Mouse (Mus musculus) MEL (cell line): ENCODE results near the gene Gfod1. TPM values are rescaled to one million over a fixed set of nuclear protein-coding genes. Genes with fewer than 3 reads are reported as not detected.

Experiments
- DNase-seq: peaks from one replicate; pipeline ENCODE4 v3.0.0; 2011; ENCODE audit warnings: low read depth, low spot score
- H3K27ac ChIP-seq: 2 replicates; pipeline ENCODE4 v1.5.1; 2012; ENCODE audit warnings: low read depth, mild to moderate bottlenecking, control low read depth, low read length, moderate library complexity; ENCODE audit not compliant: control insufficient read depth
- H3K27me3 ChIP-seq, 2 experiments: fragments of 150-350 bp in 1 of 2; sonication (generic) in 1 of 2; 2 replicates each; pipeline ENCODE4 v1.6.1; 2012; ENCODE audit warnings: low read length in 2 of 2, mild to moderate bottlenecking in 2 of 2, improper control_type of control experiment in 1 of 2, moderate library complexity in 1 of 2; ENCODE audit not compliant: insufficient read depth in 2 of 2, control insufficient read depth in 1 of 2
- H3K36me3 ChIP-seq, 2 experiments: 2 replicates each; pipeline ENCODE4 v1.6.1; 2012 to 2014; ENCODE audit warnings: low read length in 2 of 2, improper control_type of control experiment in 1 of 2, inconsistent platforms in 1 of 2, mild to moderate bottlenecking in 1 of 2; ENCODE audit not compliant: insufficient read depth in 2 of 2, control insufficient read depth in 1 of 2
- H3K4me1 ChIP-seq, 2 experiments: fragments of 150-350 bp in 1 of 2; sonication (generic) in 1 of 2; 2 replicates each; pipeline ENCODE4 v1.6.1; 2012; ENCODE audit warnings: low read length in 2 of 2, improper control_type of control experiment in 1 of 2, mild to moderate bottlenecking in 1 of 2; ENCODE audit not compliant: insufficient read depth in 2 of 2, control insufficient read depth in 1 of 2
- H3K4me3 ChIP-seq, 2 experiments: fragments of 150-350 bp in 1 of 2; sonication (generic) in 1 of 2; 2 replicates each; pipeline ENCODE4 v1.5.1; 2012; ENCODE audit warnings: low read depth in 2 of 2, low read length in 2 of 2, mild to moderate bottlenecking in 2 of 2, moderate library complexity in 2 of 2, control low read depth in 1 of 2, improper control_type of control experiment in 1 of 2; ENCODE audit not compliant: control insufficient read depth in 1 of 2, insufficient read depth in 1 of 2
- H3K79me2 ChIP-seq: 2 replicates; pipeline ENCODE4 v1.6.1; 2012; ENCODE audit warnings: mild to moderate bottlenecking, low read length, moderate library complexity; ENCODE audit not compliant: control insufficient read depth, poor library complexity, insufficient read depth
- H3K9ac ChIP-seq: 2 replicates; pipeline ENCODE4 v1.6.1; 2012; ENCODE audit warnings: low read depth, mild to moderate bottlenecking, control low read depth, low read length, moderate library complexity; ENCODE audit not compliant: control insufficient read depth, poor library complexity, severe bottlenecking
- H3K9me3 ChIP-seq: fragments of 150-350 bp; sonication (generic); replicated peaks from 2 replicates; pipeline ENCODE4 v1.6.1; 2012; ENCODE audit warnings: mild to moderate bottlenecking, low read length, improper control_type of control experiment, moderate library complexity; ENCODE audit not compliant: insufficient read depth
- BHLHE40 ChIP-seq: IDR thresholded peaks from 2 replicates; pipeline ENCODE4 v1.6.1; 2012; ENCODE audit warnings: low read depth, mild to moderate bottlenecking, inconsistent platforms, low read length, improper control_type of control experiment, borderline replicate concordance
- CHD1 ChIP-seq: IDR thresholded peaks from 2 replicates; pipeline ENCODE4 v1.6.1; 2012; ENCODE audit warnings: low read depth, mild to moderate bottlenecking, inconsistent platforms, low read length, improper control_type of control experiment
- CHD2 ChIP-seq: IDR thresholded peaks from 2 replicates; pipeline ENCODE4 v1.6.1; 2011; ENCODE audit warnings: low read length, improper control_type of control experiment
- ELF1 ChIP-seq: IDR thresholded peaks from 2 replicates; pipeline ENCODE4 v1.6.1; 2014; ENCODE audit warnings: low read depth, mild to moderate bottlenecking, inconsistent platforms, low read length, improper control_type of control experiment, moderate library complexity
- EP300 ChIP-seq, 2 experiments: IDR thresholded peaks; 2 replicates each; pipeline ENCODE4 v1.6.1; 2011; ENCODE audit warnings: improper control_type of control experiment in 2 of 2, low read length in 2 of 2, low read depth in 1 of 2, mild to moderate bottlenecking in 1 of 2
- ETS1 ChIP-seq: IDR thresholded peaks from 2 replicates; pipeline ENCODE4 v1.6.1; 2012; ENCODE audit warnings: low read depth, mild to moderate bottlenecking, inconsistent platforms, low read length, improper control_type of control experiment, moderate library complexity
- KAT2A ChIP-seq: conservative IDR thresholded peaks from 2 replicates; pipeline ENCODE4 v1.6.1; 2012; ENCODE audit warnings: low read depth, low read length, improper control_type of control experiment, inconsistent platforms
- MAFK ChIP-seq: IDR thresholded peaks from 2 replicates; pipeline ENCODE4 v1.6.1; 2011; ENCODE audit warnings: low read depth, mild to moderate bottlenecking, low read length, improper control_type of control experiment, borderline replicate concordance
- MAZ ChIP-seq: IDR thresholded peaks from 2 replicates; pipeline ENCODE4 v1.6.1; 2012; ENCODE audit warnings: low read depth, mild to moderate bottlenecking, inconsistent platforms, low read length, improper control_type of control experiment
- MYB ChIP-seq: IDR thresholded peaks from 2 replicates; pipeline ENCODE4 v1.6.1; 2011; ENCODE audit warnings: mild to moderate bottlenecking, low read depth, low read length, improper control_type of control experiment
- NRF1 ChIP-seq: IDR thresholded peaks from 2 replicates; pipeline ENCODE4 v1.6.1; 2014; ENCODE audit warnings: low read depth, mild to moderate bottlenecking, inconsistent platforms, low read length, improper control_type of control experiment, moderate library complexity; ENCODE audit not compliant: poor library complexity, insufficient read depth, severe bottlenecking
- POLR2AphosphoS5 ChIP-seq: IDR thresholded peaks from 2 replicates; pipeline ENCODE4 v1.6.1; 2012; ENCODE audit warnings: low read depth, borderline replicate concordance, mild to moderate bottlenecking, inconsistent platforms, low read length, moderate library complexity, mixed read lengths
- RAD21 ChIP-seq: IDR thresholded peaks from 2 replicates; pipeline ENCODE4 v1.6.1; 2011; ENCODE audit warnings: mild to moderate bottlenecking, low read depth, low read length, improper control_type of control experiment
- RCOR1 ChIP-seq: IDR thresholded peaks from 2 replicates; pipeline ENCODE4 v1.6.1; 2012; ENCODE audit warnings: low read depth, mild to moderate bottlenecking, inconsistent platforms, low read length, improper control_type of control experiment
- SIN3A ChIP-seq: IDR thresholded peaks from 2 replicates; pipeline ENCODE4 v1.6.1; 2012; ENCODE audit warnings: low read length, improper control_type of control experiment, inconsistent platforms
- SMC3 ChIP-seq: IDR thresholded peaks from 2 replicates; pipeline ENCODE4 v1.6.1; 2011; ENCODE audit warnings: low read depth, low read length, improper control_type of control experiment
- TBP ChIP-seq: IDR thresholded peaks from 2 replicates; pipeline ENCODE4 v1.8.0; 2011; ENCODE audit warnings: low read depth, low read length, improper control_type of control experiment
- TCF12 ChIP-seq: IDR thresholded peaks from 2 replicates; pipeline ENCODE4 v1.6.1; 2014; ENCODE audit warnings: low read depth, mild to moderate bottlenecking, inconsistent platforms, low read length, improper control_type of control experiment, moderate library complexity
- UBTF ChIP-seq: IDR thresholded peaks from 2 replicates; pipeline ENCODE4 v1.6.1; 2012; ENCODE audit warnings: low read depth, mild to moderate bottlenecking, inconsistent platforms, low read length, improper control_type of control experiment, moderate library complexity, borderline replicate concordance; ENCODE audit not compliant: insufficient read depth
- USF1 ChIP-seq: IDR thresholded peaks from 2 replicates; pipeline ENCODE4 v1.6.1; 2014; ENCODE audit warnings: low read depth, mild to moderate bottlenecking, inconsistent platforms, low read length, improper control_type of control experiment, moderate library complexity
- USF2 ChIP-seq, 2 experiments: IDR thresholded peaks; 2 replicates each; pipeline ENCODE4 v1.6.1; 2011 to 2012; ENCODE audit warnings: improper control_type of control experiment in 2 of 2, low read length in 2 of 2, borderline replicate concordance in 1 of 2, inconsistent platforms in 1 of 2, low read depth in 1 of 2, mild to moderate bottlenecking in 1 of 2; ENCODE audit not compliant: insufficient read depth in 1 of 2
- ZC3H11A ChIP-seq: IDR thresholded peaks from 2 replicates; pipeline ENCODE4 v1.6.1; 2012; ENCODE audit warnings: low read depth, mild to moderate bottlenecking, inconsistent platforms, low read length, improper control_type of control experiment
- ZKSCAN1 ChIP-seq: IDR thresholded peaks from 2 replicates; pipeline ENCODE4 v1.6.1; 2012; ENCODE audit warnings: low read depth, mild to moderate bottlenecking, inconsistent platforms, low read length, improper control_type of control experiment, moderate library complexity
- ZMIZ1 ChIP-seq: IDR thresholded peaks from 2 replicates; pipeline ENCODE4 v1.6.1; 2012; ENCODE audit warnings: low read depth, mild to moderate bottlenecking, inconsistent platforms, low read length, improper control_type of control experiment, moderate library complexity
- polyA plus RNA-seq, 2 experiments: library from polyadenylated mRNA; stranded (reverse) in 1 of 2; unstranded in 1 of 2; fragments of >175 nt in 1 of 2; fragments of >200 nt in 1 of 2; gene quantifications; 2 replicates each; pipeline versions ENCODE4 v1.2.1 to v1.2.4; 2012; ENCODE audit warnings: low replicate concordance in 2 of 2, low read depth in 1 of 2; ENCODE audit not compliant: insufficient read length in 2 of 2, insufficient read depth in 1 of 2, missing spikeins in 1 of 2
- total RNA-seq: library from RNA; depleted of rRNA; stranded (reverse); fragments of 300-350 nt; gene quantifications from 2 replicates; pipeline ENCODE4 v1.2.3, GENCODE M21; 2012

Gfod1 gene
- total and polyA plus RNA-seq, 3 experiments, result 0.27 to 0.93 TPM; not detected in 1

GRCm38 (mm10) chr13:43191741-43192192 is 112.2 kb downstream of the Gfod1 start (continued):
- TF ChIP-seq NRF1 (0 out of 2 replicates have a peak, but pooled peaks have one; percentile 18), CHD1 (no peak), EP300 (IDR thresholded peaks at IDR 0.05; ENCODE audit: low read depth in 1 of 2, low read length in 2 of 2) (peak; percentile 85 to 95), TCF12 (peak; percentile 93), MAZ (no peak), MYB (no peak), ZMIZ1 (no peak), KAT2A (no peak), CHD2 (no peak), USF1 (no peak), ETS1 (peak; percentile 94), BHLHE40 (peak; percentile 97), SMC3 (no peak), UBTF (no peak)

- Histone ChIP-seq H3K4me1 (peaks cover 9 to 32% of the 10 kb centered on the region in 2 experiments), H3K9me3 (no peaks in the 10 kb centered on the region), H3K9ac (no peak overlapping the region), H3K36me3 (peaks cover 0 to 30% of the 10 kb centered on the region in 2 experiments; a peak in 2 of 4 replicates)
- TF ChIP-seq EP300 (IDR thresholded peaks at IDR 0.05; ENCODE audit: low read depth in 1 of 2, low read length in 2 of 2) (no peak), SMC3 (no peak), ZMIZ1 (no peak), NRF1 (no peak), POLR2AphosphoS5 (no peak), ZKSCAN1 (no peak), TBP (no peak), RCOR1 (no peak), SIN3A (no peak), MAFK (no peak), ZC3H11A (no peak), USF2 (IDR thresholded peaks at IDR 0.05; ENCODE audit: borderline replicate concordance in 1 of 2, insufficient read depth in 1 of 2, low read depth in 1 of 2, low read length in 2 of 2) (no peak), ELF1 (no peak), TCF12 (no peak), CHD2 (no peak), RAD21 (no peak)
- TF ChIP-seq, all 39 proteins: peak for 0
- H3K79me2 ChIP-seq, result no peaks in the 10 kb centered on the region
- 0 out of 2 replicates have a peak overlapping the region, but pooled peaks have one; percentile 9 for H3K27ac ChIP-seq
- H3K27me3 ChIP-seq, result no peaks in the 10 kb centered on the region
- no peak for DNase-seq
- no peak overlapping the region for H3K4me3 ChIP-seq
Measured at GRCm38 (mm10) chr13:43191290-43191689, 112.7 kb downstream of the Gfod1 start.
